Mouse (Mus musculus) erythroblast, embryonic 14.5 days (primary cell): Measurements from ENCODE around the gene Cog5.

Experiments used
- GATA1 ChIP-seq: IDR thresholded peaks from 2 replicates; pipeline ENCODE4 v1.6.1; 2012; ENCODE audit warnings: low read length, inconsistent platforms, mixed read lengths
- TAL1 ChIP-seq: IDR thresholded peaks from 3 replicates; pipeline ENCODE4 v1.6.1; 2012; ENCODE audit warnings: low read length, inconsistent platforms, mixed read lengths

DNA sequence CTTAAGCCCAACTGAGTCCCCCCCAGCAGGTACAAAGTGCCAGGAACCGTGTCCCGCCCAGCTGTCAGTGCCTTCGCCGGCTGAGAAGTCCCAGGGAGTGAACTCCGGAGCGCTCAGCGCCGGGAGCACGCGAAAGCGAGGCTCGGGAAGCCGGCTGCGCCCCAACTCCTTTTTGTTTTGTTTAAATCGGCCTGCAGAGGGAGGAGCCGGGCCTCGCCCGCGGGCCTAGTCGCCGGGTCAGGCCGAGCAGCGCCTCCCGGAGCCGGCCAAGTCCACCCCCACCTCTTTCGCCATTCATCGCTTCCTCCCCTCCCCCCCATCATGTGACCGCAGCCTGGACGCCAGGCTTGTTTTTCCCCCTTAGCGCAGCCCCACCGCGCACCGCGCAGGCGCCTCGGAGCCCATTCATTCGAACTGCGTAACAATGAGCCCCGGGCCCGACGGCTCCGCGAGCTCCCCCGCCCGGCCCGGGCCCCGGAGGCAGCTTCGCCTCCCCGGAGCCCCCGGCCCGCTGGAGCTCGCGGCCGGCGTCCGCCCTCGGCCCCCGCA lies 294.6 kb downstream of the Cog5 start:
- TF ChIP-seq GATA1 (no peak), TAL1 (no peak)
